Mouse (Mus musculus) liver, embryonic 14.5 days (tissue): Measurements from ENCODE around the gene Olfr90.

Source experiments
- CTCF ChIP-seq: IDR thresholded peaks from 2 replicates; pipeline ENCODE4 v1.5.1; 2016; ENCODE audit warnings: antibody characterized with exemption, low read depth, control low read depth
- EP300 ChIP-seq: IDR thresholded peaks from 2 replicates; pipeline ENCODE4 v1.6.1; 2016; ENCODE audit warnings: antibody characterized with exemption, low read depth

- no peak for TF ChIP-seq CTCF
- TF ChIP-seq EP300: no peak
These were observed 49.0 kb downstream of the Olfr90 start for GRCm38 (mm10) chr17:37039127-37039894.
